9 mouse cellular contexts compared by ENCODE assay signal in genomic region chr15:11064160-11064557, GRCm38 (mm10). TPM values are rescaled to one million over a fixed set of nuclear protein-coding genes. Genes with fewer than 3 reads are reported as not detected.
A peak's percentile ranks its signal among the peaks of the same experiment; 100 is the strongest.
DNase-seq lines count a peak whose midpoint lies in the region; ATAC-seq and TF ChIP-seq lines count a peak whose summit lies in the region.
"Had no signal": no experiment of that assay in that cellular context is flagged by ENCODE, and none has a peak within 500 bp of the region (broad histone marks: within the 10 kb centered on the region; RNA-seq: fewer than 3 reads in every experiment).

No protein-coding gene starts in this region.

- H3K27me3 ChIP-seq in midbrain, embryonic 11.5 days (ENCODE audit: control insufficient read depth, insufficient read depth, low read length) = no peaks in the 10 kb centered on the region; the same call in 1 of the 2 replicates
- no peaks in the 10 kb centered on the region for H3K27me3 ChIP-seq in midbrain, embryonic 14.5 days (ENCODE audit: control insufficient read depth, insufficient read depth, low read length)
- no peaks in the 10 kb centered on the region for H3K27me3 ChIP-seq in forebrain, postnatal 0 days (ENCODE audit: insufficient read depth, low read length)
- H3K27me3 ChIP-seq in stomach, embryonic 15.5 days (replicated peaks) = no peaks in the 10 kb centered on the region

- H3K27ac ChIP-seq in midbrain, embryonic 11.5 days (ENCODE audit: low read depth, low read length) = no peak overlapping the region
- no peak overlapping the region for H3K27ac ChIP-seq in midbrain, embryonic 14.5 days (replicated peaks; ENCODE audit: low read depth, low read length)
- H3K27ac ChIP-seq in forebrain, postnatal 0 days (ENCODE audit: low read depth, low read length) = no peak overlapping the region
- peak overlapping the region; percentile 94 for H3K27ac ChIP-seq in stomach, embryonic 15.5 days

- peak overlapping the region; percentile 18; the same call in 1 of the 2 replicates for H3K4me3 ChIP-seq in midbrain, embryonic 11.5 days (ENCODE audit: low read depth, low read length)
- no peak overlapping the region for H3K4me3 ChIP-seq in midbrain, embryonic 14.5 days (replicated peaks; ENCODE audit: low read depth, low read length)
- H3K4me3 ChIP-seq in forebrain, postnatal 0 days (ENCODE audit: low read depth, low read length) = no peak overlapping the region
- H3K4me3 ChIP-seq in stomach, embryonic 15.5 days (replicated peaks) = peak overlapping the region; percentile 44; the same call in 1 of the 2 replicates

- H3K9me3 ChIP-seq in midbrain, embryonic 11.5 days (ENCODE audit: control insufficient read depth, low read length) = no peaks in the 10 kb centered on the region
- H3K9me3 ChIP-seq in midbrain, embryonic 14.5 days (ENCODE audit: control insufficient read depth, low read length) = no peaks in the 10 kb centered on the region
- no peaks in the 10 kb centered on the region for H3K9me3 ChIP-seq in forebrain, postnatal 0 days (ENCODE audit: low read length)
- no peaks in the 10 kb centered on the region for H3K9me3 ChIP-seq in stomach, embryonic 15.5 days

- no peaks in the 10 kb centered on the region for H3K36me3 ChIP-seq in midbrain, embryonic 11.5 days (ENCODE audit: control insufficient read depth, insufficient read depth, low read length)
- no peaks in the 10 kb centered on the region for H3K36me3 ChIP-seq in midbrain, embryonic 14.5 days (ENCODE audit: control insufficient read depth, insufficient read depth, low read length)
- H3K36me3 ChIP-seq in forebrain, postnatal 0 days (ENCODE audit: insufficient read depth) = no peaks in the 10 kb centered on the region
- H3K36me3 ChIP-seq in stomach, embryonic 15.5 days = no peaks in the 10 kb centered on the region

- peak overlapping the region; percentile 47; the same call in 1 of the 2 replicates for H3K4me2 ChIP-seq in midbrain, embryonic 11.5 days
- H3K4me2 ChIP-seq in midbrain, embryonic 14.5 days (ENCODE audit: low read length) = no peak overlapping the region
- H3K4me2 ChIP-seq in forebrain, postnatal 0 days (ENCODE audit: low read depth) = peak overlapping the region; percentile 48; the same call in 1 of the 2 replicates
- H3K4me2 ChIP-seq in stomach, embryonic 15.5 days = peak overlapping the region; percentile 74

- peak; percentile 16; the same call in 1 of the 2 replicates for ATAC-seq in midbrain, embryonic 11.5 days (ENCODE audit: low FRiP score)
- ATAC-seq in midbrain, embryonic 14.5 days (ENCODE audit: low FRiP score, low TSS enrichment) = no peak
- ATAC-seq in forebrain, postnatal 0 days = no peak
- ATAC-seq in stomach, embryonic 15.5 days (ENCODE audit: insufficient read depth, low FRiP score, low read depth) = peak; percentile 14; the same call in 1 of the 2 replicates
- no peak for ATAC-seq in granulocyte monocyte progenitor cell, adult 5-6 weeks (replicated peaks; ENCODE audit: poor library complexity, severe bottlenecking)

- no peak for TF ChIP-seq CTCF in forebrain, postnatal 0 days (IDR thresholded peaks at IDR 0.05; ENCODE audit: low read depth)

- peaks cover 24% of the 10 kb centered on the region for H3K4me1 ChIP-seq in midbrain, embryonic 11.5 days (ENCODE audit: control insufficient read depth, insufficient read depth, low read length)
- H3K4me1 ChIP-seq in midbrain, embryonic 14.5 days (ENCODE audit: control insufficient read depth, insufficient read depth, low read length) = peaks cover 26% of the 10 kb centered on the region
- H3K4me1 ChIP-seq in forebrain, postnatal 0 days (ENCODE audit: insufficient read depth) = peaks cover 10% of the 10 kb centered on the region; the same call in 1 of the 2 replicates
- H3K4me1 ChIP-seq in stomach, embryonic 15.5 days = peaks cover 12% of the 10 kb centered on the region; the same call in 1 of the 2 replicates

- no peak for DNase-seq in midbrain, embryonic 11.5 days (ENCODE audit: low spot score, missing footprints)
- no peak for DNase-seq in midbrain, embryonic 14.5 days
- DNase-seq in forebrain, postnatal 0 days = no peak
- peak; percentile 14 to 54 for DNase-seq in kidney, postnatal 36 days
- no peak for DNase-seq in spleen, postnatal 14 days (ENCODE audit: low spot score in 2 of 2)
- no peak for DNase-seq in urinary bladder, adult 2 months (ENCODE audit: low spot score)

- WGBS in midbrain, embryonic 11.5 days = 18% methylated on average over 1 of the region's 2 CpGs
- 8% methylated on average over 2 of the region's 2 CpGs for WGBS in midbrain, embryonic 14.5 days
- 18% methylated on average over 2 of the region's 2 CpGs for WGBS in forebrain, postnatal 0 days
- WGBS in stomach, embryonic 15.5 days = 6% methylated on average over 2 of the region's 2 CpGs

- H3K9ac ChIP-seq in midbrain, embryonic 11.5 days (ENCODE audit: low read length) = peak overlapping the region; percentile 47; the same call in 1 of the 2 replicates
- no peak overlapping the region for H3K9ac ChIP-seq in midbrain, embryonic 14.5 days (replicated peaks; ENCODE audit: low read length)
- no peak overlapping the region for H3K9ac ChIP-seq in forebrain, postnatal 0 days
- H3K9ac ChIP-seq in stomach, embryonic 15.5 days = no peak overlapping the region

RNA-seq across cellular contexts. Expression of gene Adamts12, which starts 0.4 kb away (rescaled TPM):
- 2.3 and 2.9 TPM in 2 replicates for polyA plus RNA-seq in midbrain, embryonic 11.5 days (2014; fragmentation: Nextera tagmentation; extraction: Ambion mirVana)
- polyA plus RNA-seq in midbrain, embryonic 14.5 days (2014; fragmentation: Nextera tagmentation; extraction: Ambion mirVana) = 0.70 and 2.8 TPM in 2 replicates
- 4.0 and 5.4 TPM in 2 replicates for total RNA-seq in forebrain, postnatal 0 days (2014; rRNA removed)
- polyA plus RNA-seq in forebrain, postnatal 0 days (2015; fragmentation: Nextera tagmentation; extraction: Ambion mirVana) = 0.34 and 0.58 TPM in 2 replicates
- 2.3 and 2.5 TPM in 2 replicates for polyA plus RNA-seq in stomach, embryonic 15.5 days (2015; fragmentation: Nextera tagmentation; extraction: Ambion mirVana)
- total RNA-seq in granulocyte monocyte progenitor cell, adult 5-6 weeks (2014; fragmentation: Nextera tagmentation) = not detected in 2 replicates
- total RNA-seq in granulocyte monocyte progenitor cell, adult 5-6 weeks (2017) = not detected in 2 replicates
- 2.9 and 3.5 TPM in 2 replicates for polyA plus RNA-seq in urinary bladder, adult 2 months (2012; rRNA removed)

RNA-seq across cellular contexts. Expression of gene Rxfp3, which starts 26.4 kb away (rescaled TPM):
- 1.0 and 1.4 TPM in 2 replicates for polyA plus RNA-seq in midbrain, embryonic 11.5 days (2014; fragmentation: Nextera tagmentation; extraction: Ambion mirVana)
- 2.5 TPM in 2 replicates for polyA plus RNA-seq in midbrain, embryonic 14.5 days (2014; fragmentation: Nextera tagmentation; extraction: Ambion mirVana)
- 3.8 and 5.3 TPM in 2 replicates for total RNA-seq in forebrain, postnatal 0 days (2014; rRNA removed)
- polyA plus RNA-seq in forebrain, postnatal 0 days (2015; fragmentation: Nextera tagmentation; extraction: Ambion mirVana) = 1.4 and 3.7 TPM in 2 replicates
- polyA plus RNA-seq in stomach, embryonic 15.5 days (2015; fragmentation: Nextera tagmentation; extraction: Ambion mirVana) = 0.03 TPM in 1 of 2 replicates, not detected in the other
- total RNA-seq in granulocyte monocyte progenitor cell, adult 5-6 weeks (2014; fragmentation: Nextera tagmentation) = not detected in 2 replicates
- not detected in 2 replicates for total RNA-seq in granulocyte monocyte progenitor cell, adult 5-6 weeks (2017)
- 0.03 and 0.10 TPM in 2 replicates for polyA plus RNA-seq in urinary bladder, adult 2 months (2012; rRNA removed)
- total RNA-seq: gastrocnemius, postnatal 36 days had no signal

Comparison
In these comparisons a context has a peak if more than half of its experiments do, and no peak if none do; other contexts are left out.
1. ATAC-seq: peak in midbrain, embryonic 11.5 days (single experiment) and stomach, embryonic 15.5 days (single experiment); none in midbrain, embryonic 14.5 days (single experiment), forebrain, postnatal 0 days (single experiment) and granulocyte monocyte progenitor cell, adult 5-6 weeks (single experiment).
2. H3K4me3 ChIP-seq: peak in midbrain, embryonic 11.5 days (single experiment) and stomach, embryonic 15.5 days (single experiment); none in midbrain, embryonic 14.5 days (single experiment) and forebrain, postnatal 0 days (single experiment).
3. DNase-seq: peak in kidney, postnatal 36 days (2 of 2); none in midbrain, embryonic 11.5 days (single experiment), midbrain, embryonic 14.5 days (single experiment), forebrain, postnatal 0 days (single experiment), spleen, postnatal 14 days (0 of 2) and urinary bladder, adult 2 months (single experiment).